Mouse (Mus musculus) bone marrow, adult 2 months (tissue): ENCODE measurements around the gene Atg4a-ps. TPM values are rescaled to one million over a fixed set of nuclear protein-coding genes. Genes with fewer than 3 reads are reported as not detected.

ENCODE experiments used
- H3K27ac ChIP-seq: fragments of 200-500 bp; 2 replicates; pipeline ENCODE4 v1.5.1; 2012; ENCODE audit warnings: low read depth, mild to moderate bottlenecking, control low read depth, inconsistent platforms, low read length; ENCODE audit not compliant: control insufficient read depth, poor library complexity, insufficient read depth
- H3K4me1 ChIP-seq: fragments of 200-500 bp; 2 replicates; pipeline ENCODE4 v1.6.1; 2011; ENCODE audit warnings: low read length; ENCODE audit not compliant: control insufficient read depth, insufficient read depth
- H3K4me3 ChIP-seq: fragments of 200-500 bp; replicated peaks from 2 replicates; pipeline ENCODE3; 2011; ENCODE audit warnings: mild to moderate bottlenecking, low read depth, low read length, control low read depth; ENCODE audit not compliant: control insufficient read depth
- CTCF ChIP-seq: fragments of 200-500 bp; IDR thresholded peaks from 2 replicates; pipeline ENCODE4 v1.5.1; 2011; ENCODE audit warnings: low read length, control low read depth; ENCODE audit not compliant: control insufficient read depth, insufficient read depth
- POLR2A ChIP-seq: fragments of 200-500 bp; IDR thresholded peaks from 2 replicates; pipeline ENCODE4 v1.6.1; 2011; ENCODE audit warnings: low read depth, mild to moderate bottlenecking, control low read depth, low read length, borderline replicate concordance; ENCODE audit not compliant: control insufficient read depth
- WGBS: fragments of 180-500 bp; shearing (Covaris S2); methylation state at CpG from one replicate; pipeline ENCODE4 v1.1.7; 2018; 5-methylcytosine and 5-hydroxymethylcytosine counted together
- polyA plus RNA-seq: library from polyadenylated mRNA; stranded (reverse); fragments of >200 nt; gene quantifications from 2 replicates; pipeline ENCODE4 v1.2.4, GENCODE M21; 2011; ENCODE audit warnings: low replicate concordance; ENCODE audit not compliant: missing spikeins, insufficient read depth, insufficient read length

Atg4a-ps gene
- polyA plus RNA-seq, 1 experiment = 2.0 TPM

DNA sequence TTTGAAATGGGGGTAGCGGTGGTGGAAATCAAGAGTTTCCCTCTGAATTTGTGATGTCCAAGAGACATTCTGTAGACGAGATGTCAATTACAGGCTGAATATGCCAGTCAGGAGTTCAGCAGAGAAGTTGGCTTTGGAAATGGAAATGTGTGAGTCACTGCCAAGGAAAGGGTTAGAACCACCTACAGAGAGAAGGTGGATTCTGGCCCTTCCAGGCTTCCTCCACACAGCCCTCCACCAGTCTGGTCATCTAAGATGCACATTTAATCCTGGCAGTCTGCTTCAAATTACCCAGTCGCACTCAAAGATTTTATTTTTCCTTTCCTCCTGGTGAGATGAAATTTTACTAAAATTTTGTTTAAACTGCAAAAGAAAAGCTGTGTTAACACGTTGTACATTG, 26.2 kb upstream of the Atg4a-ps start:
- TF ChIP-seq CTCF (no peak), POLR2A (no peak)
- 72% methylated on average over 4 of the region's 4 CpGs for WGBS
- Histone ChIP-seq H3K4me3 (no peak overlapping the region), H3K27ac (no peak overlapping the region), H3K4me1 (no peaks in the 10 kb centered on the region)

- no peak for TF ChIP-seq CTCF
- H3K27ac ChIP-seq = no peak overlapping the region
- 85% methylated on average over 3 of the region's 3 CpGs for WGBS
- H3K4me1 ChIP-seq = peaks cover 1% of the 10 kb centered on the region; the same call in 1 of the 2 replicates
- no peak overlapping the region for H3K4me3 ChIP-seq
Measured at GRCm38 (mm10) chr3:103663385-103663784, 17.5 kb upstream of the Atg4a-ps start.

DNA sequence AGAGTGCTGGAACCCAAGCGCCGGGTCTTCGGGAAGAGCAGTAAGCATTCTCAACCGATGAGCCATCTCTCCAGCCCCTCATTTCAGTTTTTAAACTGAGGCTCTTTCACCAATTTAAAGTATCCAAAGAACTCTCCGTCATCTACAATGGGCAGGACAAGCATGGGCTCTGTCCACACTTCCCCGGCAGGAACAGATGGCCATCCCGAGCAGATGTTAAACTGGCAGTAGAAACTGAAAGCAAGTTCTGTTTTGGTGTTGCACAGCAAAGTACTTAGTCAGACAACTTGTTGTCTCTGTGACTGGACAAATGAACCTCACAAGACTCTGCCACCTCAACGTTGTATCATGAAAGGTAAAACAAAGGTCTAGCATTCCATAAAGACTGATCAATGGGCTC, 15.8 kb upstream of the Atg4a-ps start:
- no peak for TF ChIP-seq CTCF
- TF ChIP-seq POLR2A = no peak
- no peak overlapping the region for H3K4me3 ChIP-seq
- no peak overlapping the region for H3K27ac ChIP-seq
- H3K4me1 ChIP-seq = peaks cover 1% of the 10 kb centered on the region; the same call in 1 of the 2 replicates
- 71% methylated on average over 8 of the region's 8 CpGs for WGBS

GRCm38 (mm10) chr3:103660012-103660411, 14.1 kb upstream of the Atg4a-ps start:
- WGBS = 51% methylated on average over 2 of the region's 2 CpGs
- H3K27ac ChIP-seq = no peak overlapping the region
- peaks cover 1% of the 10 kb centered on the region; the same call in 1 of the 2 replicates for H3K4me1 ChIP-seq
- TF ChIP-seq POLR2A (no peak), CTCF (no peak)
- no peak overlapping the region for H3K4me3 ChIP-seq

GRCm38 (mm10) chr3:103650406-103650805, 4.5 kb upstream of the Atg4a-ps start:
- TF ChIP-seq POLR2A = no peak
- no peak for TF ChIP-seq CTCF
- 83% methylated on average over 1 of the region's 1 CpGs for WGBS
- Histone ChIP-seq H3K27ac (no peak overlapping the region), H3K4me1 (no peaks in the 10 kb centered on the region), H3K4me3 (no peak overlapping the region)

GRCm38 (mm10) chr3:103649716-103650115, 3.8 kb upstream of the Atg4a-ps start:
- Histone ChIP-seq H3K27ac (no peak overlapping the region), H3K4me3 (no peak overlapping the region), H3K4me1 (no peaks in the 10 kb centered on the region)
- no peak for TF ChIP-seq POLR2A
- no peak for TF ChIP-seq CTCF
- WGBS = 88% methylated on average over 6 of the region's 6 CpGs

- TF ChIP-seq POLR2A (no peak), CTCF (no peak)
- Histone ChIP-seq H3K27ac (no peak overlapping the region), H3K4me1 (no peaks in the 10 kb centered on the region), H3K4me3 (no peak overlapping the region)
- WGBS = 66% methylated on average over 4 of the region's 4 CpGs
Measured at GRCm38 (mm10) chr3:103648486-103648885, 2.6 kb upstream of the Atg4a-ps start.

DNA sequence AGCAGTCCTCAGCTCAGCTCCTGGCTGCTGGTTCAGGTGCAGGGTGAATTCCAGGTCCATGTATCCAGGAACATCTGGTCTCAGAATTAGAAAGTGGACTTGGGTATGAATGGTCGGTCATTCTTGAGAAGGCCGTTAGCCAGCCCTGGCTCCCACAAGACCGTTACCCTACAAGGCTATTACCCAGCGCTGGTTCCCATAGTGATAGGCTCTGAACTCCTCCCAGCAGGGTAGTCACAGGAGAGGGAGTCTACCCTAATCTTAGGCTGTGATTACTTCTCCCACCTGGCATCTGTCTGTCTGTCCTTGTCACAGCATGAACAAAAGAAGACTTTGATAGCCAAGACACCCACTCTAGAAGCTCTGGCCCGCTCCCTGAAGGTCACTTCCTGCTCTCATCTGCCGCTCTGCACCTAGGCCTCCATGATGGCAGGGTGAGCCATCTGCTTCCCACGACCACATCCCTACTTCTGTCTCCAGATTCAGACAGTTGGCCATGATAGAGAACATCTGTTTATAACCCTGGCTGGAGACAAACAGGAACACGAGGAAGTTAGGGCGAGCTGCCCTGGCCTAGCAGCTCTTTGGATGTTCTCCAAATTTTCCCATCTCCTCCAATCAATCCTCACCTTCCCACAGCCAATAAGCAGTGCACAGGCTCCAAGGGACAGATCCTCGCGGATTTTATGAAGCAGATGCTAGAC, 1.4 kb upstream of the Atg4a-ps start:
- 79% methylated on average over 11 of the region's 11 CpGs for WGBS

GRCm38 (mm10) chr3:103641301-103641700, 4.6 kb downstream of the Atg4a-ps start:
- Histone ChIP-seq H3K4me3 (no peak overlapping the region), H3K27ac (no peak overlapping the region), H3K4me1 (no peaks in the 10 kb centered on the region)
- WGBS = 71% methylated on average over 7 of the region's 7 CpGs
- TF ChIP-seq POLR2A = no peak
- TF ChIP-seq CTCF = no peak

More for the DNA sequence above, 1.4 kb upstream of the Atg4a-ps start:
- H3K27ac ChIP-seq = no peak overlapping the region
- H3K4me1 ChIP-seq = no peaks in the 10 kb centered on the region
- H3K4me3 ChIP-seq = no peak overlapping the region
- TF ChIP-seq CTCF (no peak), POLR2A (no peak)
